In the genomic region with DNA sequence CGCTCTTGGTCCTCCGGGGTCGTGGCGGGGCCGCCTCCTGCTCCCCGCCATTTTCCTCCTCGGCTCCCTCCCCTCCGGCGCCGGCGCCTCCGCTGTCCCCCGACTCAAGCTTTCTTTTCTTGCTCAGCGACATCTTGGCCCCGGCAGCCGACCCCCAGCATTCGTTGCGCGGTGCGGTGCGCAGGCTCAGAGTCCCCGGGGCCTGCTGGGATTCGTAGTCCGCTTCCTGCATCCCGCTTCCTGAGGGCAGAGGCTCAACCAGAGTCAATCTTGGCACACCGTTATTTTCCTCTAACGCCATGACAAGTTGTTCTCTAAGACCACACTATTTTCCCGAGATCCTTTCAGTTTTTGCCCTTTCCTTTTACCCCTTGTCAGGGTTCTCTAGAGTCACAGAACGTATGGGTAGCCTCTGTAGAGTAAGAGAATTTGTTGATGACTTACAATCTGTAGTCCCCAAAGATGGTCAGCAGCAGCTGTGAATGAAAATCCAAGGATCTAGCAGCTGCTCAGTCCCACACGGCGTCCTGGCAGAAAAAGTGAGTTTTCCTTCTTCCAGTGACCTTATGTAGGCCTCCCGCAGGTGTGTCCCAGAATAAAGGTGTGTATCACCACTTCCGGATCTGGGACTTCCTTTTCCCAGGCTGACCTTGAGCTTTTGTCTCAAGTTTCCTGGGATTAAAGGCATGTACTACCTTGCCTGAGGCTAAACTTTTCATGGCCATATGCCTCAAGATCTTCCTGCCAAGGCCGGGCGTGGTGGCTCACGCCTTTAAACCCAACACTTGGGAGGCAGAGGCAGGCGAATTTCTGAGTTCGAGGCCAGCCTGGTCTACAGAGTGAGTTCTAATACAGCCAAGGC, we compare ENCODE assay signal across 8 mouse cellular contexts. TPM values are rescaled to one million over a fixed set of nuclear protein-coding genes. Genes with fewer than 3 reads are reported as not detected.
DNase-seq lines count a peak whose midpoint lies in the region; ATAC-seq lines count a peak whose summit lies in the region.

A gene (minus strand): TSS at position 160 of the 862 bp plus-strand sequence.

- peak within 1 kb of the TSS; percentile 97 for H3K9ac ChIP-seq in hindbrain, embryonic 11.5 days (ENCODE audit: low read depth, low read length)
- peak within 1 kb of the TSS; percentile 95 for H3K9ac ChIP-seq in lung, embryonic 16.5 days (ENCODE audit: low read length)

- 19% methylated on average over 38 of the region's 38 CpGs for WGBS in hindbrain, embryonic 11.5 days
- 18% methylated on average over 37 of the region's 38 CpGs for WGBS in lung, embryonic 16.5 days

- peak; percentile 87 for DNase-seq in T-cell, adult 2 months (ENCODE audit: low spot score)
- DNase-seq in cerebellum, postnatal 10 days: peak; percentile 94 to 96
- peak; percentile 82 to 95 for DNase-seq in frontal cortex, adult 2 months (ENCODE audit: extremely low spot score in 1 of 2, low spot score in 1 of 2)
- peak; percentile 90 for DNase-seq in hindbrain, embryonic 11.5 days (ENCODE audit: low spot score)
- peak; percentile 89 for DNase-seq in layer of hippocampus, adult 9-11 months
- peak; percentile 91 for DNase-seq in retina, embryonic 14.5 days (ENCODE audit: low spot score)
- peak; percentile 92 for DNase-seq in thymus, postnatal 4 days

- ATAC-seq in hindbrain, embryonic 11.5 days (ENCODE audit: low FRiP score): peak; percentile 94
- peak; percentile 96 for ATAC-seq in lung, embryonic 16.5 days (ENCODE audit: low read depth)

- H3K27ac ChIP-seq in hindbrain, embryonic 11.5 days (ENCODE audit: low read depth, low read length): peak within 1 kb of the TSS; percentile 92
- H3K27ac ChIP-seq in lung, embryonic 16.5 days (ENCODE audit: low read length): peak within 1 kb of the TSS; percentile 92

- 0 out of 2 replicates have a peak, but pooled peaks cover 2% of the 10 kb centered on the region for H3K4me1 ChIP-seq in hindbrain, embryonic 11.5 days (replicated peaks; ENCODE audit: control insufficient read depth, insufficient read depth, low read length)
- peaks cover 11% of the 10 kb centered on the region for H3K4me1 ChIP-seq in lung, embryonic 16.5 days (replicated peaks; ENCODE audit: control insufficient read depth, insufficient read depth, low read length)

- peak within 1 kb of the TSS; percentile 92 for H3K4me3 ChIP-seq in hindbrain, embryonic 11.5 days (ENCODE audit: low read depth, low read length)
- peak within 1 kb of the TSS; percentile 70 for H3K4me3 ChIP-seq in lung, embryonic 16.5 days (ENCODE audit: low read length)

- no peaks in the 10 kb centered on the region for H3K9me3 ChIP-seq in hindbrain, embryonic 11.5 days (ENCODE audit: control insufficient read depth, low read length)
- H3K9me3 ChIP-seq in lung, embryonic 16.5 days (ENCODE audit: control insufficient read depth, low read length): no peaks in the 10 kb centered on the region

- no peaks in the 10 kb centered on the region for H3K27me3 ChIP-seq in hindbrain, embryonic 11.5 days (ENCODE audit: control insufficient read depth, insufficient read depth, low read length)
- H3K27me3 ChIP-seq in lung, embryonic 16.5 days (ENCODE audit: control insufficient read depth, insufficient read depth, low read depth, low read length): no peaks in the 10 kb centered on the region

- peak within 1 kb of the TSS; percentile 67 for H3K4me2 ChIP-seq in hindbrain, embryonic 11.5 days (replicated peaks; ENCODE audit: low read depth, low read length)
- peak within 1 kb of the TSS; percentile 76 for H3K4me2 ChIP-seq in lung, embryonic 16.5 days (ENCODE audit: low read depth, low read length)

- no peaks in the 10 kb centered on the region for H3K36me3 ChIP-seq in hindbrain, embryonic 11.5 days (ENCODE audit: control insufficient read depth, insufficient read depth, low read length)
- H3K36me3 ChIP-seq in lung, embryonic 16.5 days (ENCODE audit: control insufficient read depth, insufficient read depth, low read length): peaks cover 10% of the 10 kb centered on the region

RNA-seq across cellular contexts. Expression of the gene that starts here (rescaled TPM):
- polyA plus RNA-seq in frontal cortex, adult 2 months (2012; rRNA removed): 13.4 and 14.8 TPM in 2 replicates
- 32.4 and 32.9 TPM in 2 replicates for polyA plus RNA-seq in hindbrain, embryonic 11.5 days (2014; fragmentation: Nextera tagmentation; extraction: Ambion mirVana)
- polyA plus RNA-seq in lung, embryonic 16.5 days (2015; fragmentation: Nextera tagmentation; extraction: Ambion mirVana): 12.4 and 14.2 TPM in 2 replicates

Comparison
In these comparisons a context has a peak if more than half of its experiments do, and no peak if none do; other contexts are left out.
1. Peak in every context shown above with its lines: DNase-seq, ATAC-seq, H3K4me3 ChIP-seq and H3K27ac ChIP-seq.